Mouse (Mus musculus) kidney, postnatal 10 days (tissue): ENCODE results near the gene Calb2.

Experiments
- DNase-seq: peaks from one replicate; pipeline ENCODE4 v3.0.0; 2021; ENCODE audit warnings: mixed read lengths

The Calb2 gene

DNA sequence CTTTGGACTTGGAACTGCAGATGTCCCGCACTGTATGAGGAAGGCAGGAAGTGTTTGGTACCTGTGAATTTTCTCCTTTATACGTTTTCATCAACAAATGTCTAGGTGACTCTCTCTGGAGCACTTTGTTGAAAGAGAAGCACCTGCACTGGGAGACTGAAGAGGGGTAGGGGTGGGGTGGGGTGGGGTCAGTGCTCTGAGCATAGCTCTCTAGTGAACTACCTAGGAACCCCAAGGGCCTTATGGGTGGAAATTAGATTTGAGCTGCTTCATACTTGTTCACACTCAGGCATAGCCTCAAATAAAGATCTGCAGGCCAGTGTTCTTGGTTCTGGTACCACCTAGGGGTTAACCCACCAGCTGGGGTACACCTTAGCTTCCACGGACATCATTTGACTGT is 65.4 kb downstream of the Calb2 start, which contains the start of gene Gm17720:
Gene Gm17720, minus strand, starts transcription at position 101 of the 400 bp plus-strand sequence.
- peak; percentile 16 for DNase-seq

DNA sequence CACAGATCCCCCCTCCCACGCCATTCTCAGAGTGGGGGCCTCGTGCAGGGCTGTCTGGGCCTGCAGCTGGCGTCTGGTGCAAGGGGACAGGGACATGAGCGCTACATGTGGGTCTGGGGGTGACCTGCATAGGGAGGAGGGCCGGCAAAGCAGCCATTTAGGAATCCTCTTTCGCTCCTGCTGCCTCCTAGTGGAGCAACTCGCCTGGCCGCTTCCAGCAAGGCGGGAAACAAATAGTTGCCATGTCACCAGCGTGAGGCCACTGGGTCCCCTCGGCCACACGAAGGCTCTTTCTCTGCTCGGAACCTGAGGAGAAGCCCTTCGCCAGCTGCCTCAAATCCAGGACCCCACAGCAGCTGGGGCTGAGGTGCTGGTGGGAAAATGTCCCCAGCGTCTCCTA is 66.3 kb downstream of the Calb2 start:
- no peak for DNase-seq

GRCm38 (mm10) chr8:110100907-110101306 is 67.1 kb downstream of the Calb2 start, which contains the start of gene Gm21964:
Gene Gm21964, plus strand, starts transcription at chr8:110101207.
- no peak for DNase-seq

- peak; percentile 27 for DNase-seq
Observed at GRCm38 (mm10) chr8:110091869-110092268, 76.1 kb downstream of the Calb2 start.
